Mouse (Mus musculus): ENCODE results near the gene Stap2.

Gene Stap2

DNA sequence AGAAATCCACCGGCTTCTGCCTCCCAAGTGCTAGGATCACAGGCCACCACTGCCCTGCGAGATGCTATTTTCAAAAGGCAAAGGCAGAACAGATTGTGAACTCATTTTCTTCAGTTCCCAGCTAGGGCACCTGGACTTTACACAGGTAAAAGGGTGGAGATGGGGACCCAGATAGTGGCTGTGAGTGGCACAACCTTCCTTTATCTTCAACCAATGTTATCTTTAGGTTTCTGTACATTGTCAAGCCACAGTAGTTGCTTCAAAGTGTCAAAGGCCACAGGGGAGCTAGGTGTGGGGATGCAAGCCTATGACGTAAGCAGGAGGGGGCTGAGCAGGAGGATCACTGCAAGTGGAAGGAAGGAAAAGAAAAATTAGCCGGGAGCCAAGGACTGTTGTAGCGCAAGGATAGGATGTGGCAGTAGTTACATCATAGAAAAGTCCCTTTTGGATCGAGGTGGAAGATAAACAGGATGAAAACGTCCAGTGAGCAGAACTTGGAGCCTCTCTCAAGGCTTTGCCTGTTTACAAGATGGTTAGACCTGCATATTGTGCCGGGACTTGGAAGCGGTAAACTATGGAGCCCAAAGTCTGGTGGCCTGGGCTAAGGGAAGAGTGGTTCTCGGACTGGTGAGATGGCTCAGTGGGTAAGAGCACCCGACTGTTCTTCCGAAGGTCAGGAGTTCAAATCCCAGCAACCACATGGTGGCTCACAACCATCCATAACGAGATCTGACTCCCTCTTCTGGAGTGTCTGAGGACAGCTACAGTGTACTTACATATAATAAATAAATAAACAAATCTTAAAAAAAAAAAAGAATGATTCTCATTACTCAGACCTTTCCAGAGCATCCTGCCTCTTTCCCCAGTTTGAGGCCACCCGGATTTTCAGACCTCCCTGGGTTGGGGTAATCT lies 2.3 kb upstream of the Stap2 start:
- no peak for DNase-seq (ENCODE audit: low read depth, low spot score)

DNA sequence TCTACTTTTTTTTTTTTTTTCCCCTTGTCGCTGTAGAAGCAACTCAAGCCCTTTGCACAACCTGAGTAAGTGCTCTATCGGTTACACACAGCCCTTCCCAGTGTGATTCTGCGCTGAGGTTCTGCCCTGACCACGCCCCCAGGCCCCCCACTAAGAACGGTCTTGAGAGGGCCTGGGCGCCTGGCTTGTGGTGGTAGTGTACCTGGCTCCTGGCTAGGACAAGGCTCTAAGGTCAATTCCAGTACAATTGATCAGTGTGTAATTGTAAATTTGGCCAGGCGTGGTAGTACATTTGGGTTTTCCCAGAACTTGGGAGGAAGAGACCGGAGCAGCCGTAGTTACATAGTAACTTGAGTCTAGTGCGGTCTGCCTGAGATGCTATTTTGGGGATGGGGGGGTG lies 1.6 kb upstream of the Stap2 start:
- no peak for DNase-seq (ENCODE audit: low read depth, low spot score)

DNA sequence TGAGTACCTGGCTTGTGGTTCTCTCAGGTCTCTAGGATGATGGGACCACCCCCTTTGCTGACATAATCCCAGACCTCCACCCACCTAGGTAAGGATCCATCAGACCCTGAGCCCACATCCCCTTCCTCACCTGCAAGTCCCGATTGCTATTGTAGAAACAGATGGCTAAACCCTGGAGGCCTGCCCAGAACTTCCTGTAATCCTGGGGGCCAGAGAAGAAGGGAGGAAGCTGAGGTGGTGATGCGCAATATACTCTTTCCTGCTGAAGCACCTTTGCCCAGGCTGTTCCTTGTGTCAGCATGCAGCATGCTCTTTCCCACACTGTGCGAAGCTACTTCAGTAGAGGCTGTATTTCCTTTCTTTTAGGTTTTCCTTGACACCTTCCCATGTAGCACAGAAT lies 2.4 kb downstream of the Stap2 start:
- DNase-seq (ENCODE audit: low read depth, low spot score), result no peak

DNA sequence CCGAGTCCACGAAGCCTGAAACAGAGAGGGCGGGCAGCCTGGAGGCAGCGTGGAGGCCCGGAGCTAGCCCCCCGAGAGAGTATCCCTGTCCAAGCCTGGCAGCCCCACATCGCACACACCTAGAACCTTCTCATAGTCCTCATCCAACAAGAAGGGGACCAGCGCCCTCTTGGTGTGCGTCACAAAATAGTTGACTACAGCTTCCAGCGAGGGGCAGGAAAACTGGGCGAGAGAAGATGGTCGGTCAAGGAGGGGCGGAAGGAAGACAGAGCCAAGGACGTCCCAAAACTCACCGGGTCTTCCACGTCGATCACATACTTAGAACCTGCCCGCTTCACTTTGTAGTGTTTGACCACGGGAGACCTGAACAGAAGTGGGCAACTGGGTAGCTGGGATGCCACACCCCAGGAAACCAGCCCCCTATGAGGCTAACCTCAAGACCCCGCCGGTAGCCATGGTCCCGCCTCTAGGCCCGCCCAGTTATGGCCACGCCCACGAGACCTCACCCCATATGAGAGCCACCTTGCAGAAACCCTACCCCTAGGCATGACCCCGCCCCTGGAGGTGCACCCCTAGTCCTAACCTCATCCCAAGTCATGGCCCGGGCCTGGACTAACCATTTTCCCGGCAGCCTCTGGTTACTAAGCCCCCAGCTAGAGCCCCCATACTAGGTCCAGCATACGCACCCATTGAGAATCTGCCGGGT lies 5.4 kb downstream of the Stap2 start:
- DNase-seq (ENCODE audit: low read depth, low spot score), result no peak

DNA sequence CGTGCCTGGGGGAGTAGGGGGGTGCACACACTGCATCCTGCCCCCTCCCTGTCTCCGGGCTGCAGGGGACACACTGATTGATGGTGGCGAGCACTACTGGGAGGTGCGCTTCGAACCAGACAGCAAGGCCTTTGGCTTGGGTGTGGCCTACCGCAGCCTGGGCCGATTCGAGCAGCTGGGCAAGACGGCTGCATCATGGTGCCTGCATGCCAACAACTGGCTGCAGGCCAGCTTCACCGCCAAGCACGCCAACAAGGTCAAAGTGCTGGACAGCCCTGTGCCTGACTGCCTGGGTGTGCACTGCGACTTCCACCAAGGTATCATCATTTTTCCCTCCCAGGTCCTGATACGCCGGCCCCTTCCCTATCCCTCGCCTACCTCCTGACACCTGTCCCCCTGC lies 9.4 kb downstream of the Stap2 start:
- no peak for DNase-seq (ENCODE audit: low read depth, low spot score)

DNA sequence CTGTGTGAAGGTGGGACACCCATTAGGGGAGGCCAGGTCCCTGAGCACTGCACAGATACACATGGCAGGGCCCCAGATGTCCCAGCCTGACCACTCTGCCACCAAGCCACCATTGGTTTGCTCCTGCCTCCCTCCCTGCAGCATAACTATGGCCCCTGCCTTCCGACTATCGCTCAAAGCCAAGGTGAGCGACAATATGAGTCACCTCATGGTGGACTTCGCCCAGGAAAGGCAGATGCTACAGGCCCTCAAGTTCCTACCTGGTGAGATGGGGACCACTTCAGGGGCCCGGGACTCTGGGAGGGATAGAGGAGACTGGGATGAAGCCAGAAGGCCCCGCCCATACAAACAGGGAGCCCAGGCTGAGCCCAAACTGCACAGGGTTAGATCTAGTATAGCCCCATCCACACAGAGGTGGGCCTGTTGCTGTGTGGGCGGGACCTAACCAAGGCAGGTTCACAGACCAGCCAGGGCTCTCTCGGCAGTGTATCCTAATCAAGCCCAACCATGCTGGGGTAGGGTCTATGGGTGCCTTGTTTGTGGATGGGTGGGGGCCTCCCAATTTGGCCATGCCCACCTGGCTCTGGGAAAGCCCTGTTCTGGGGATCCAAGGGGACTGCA lies 15.0 kb downstream of the Stap2 start:
- no peak for DNase-seq (ENCODE audit: low read depth, low spot score)

DNA sequence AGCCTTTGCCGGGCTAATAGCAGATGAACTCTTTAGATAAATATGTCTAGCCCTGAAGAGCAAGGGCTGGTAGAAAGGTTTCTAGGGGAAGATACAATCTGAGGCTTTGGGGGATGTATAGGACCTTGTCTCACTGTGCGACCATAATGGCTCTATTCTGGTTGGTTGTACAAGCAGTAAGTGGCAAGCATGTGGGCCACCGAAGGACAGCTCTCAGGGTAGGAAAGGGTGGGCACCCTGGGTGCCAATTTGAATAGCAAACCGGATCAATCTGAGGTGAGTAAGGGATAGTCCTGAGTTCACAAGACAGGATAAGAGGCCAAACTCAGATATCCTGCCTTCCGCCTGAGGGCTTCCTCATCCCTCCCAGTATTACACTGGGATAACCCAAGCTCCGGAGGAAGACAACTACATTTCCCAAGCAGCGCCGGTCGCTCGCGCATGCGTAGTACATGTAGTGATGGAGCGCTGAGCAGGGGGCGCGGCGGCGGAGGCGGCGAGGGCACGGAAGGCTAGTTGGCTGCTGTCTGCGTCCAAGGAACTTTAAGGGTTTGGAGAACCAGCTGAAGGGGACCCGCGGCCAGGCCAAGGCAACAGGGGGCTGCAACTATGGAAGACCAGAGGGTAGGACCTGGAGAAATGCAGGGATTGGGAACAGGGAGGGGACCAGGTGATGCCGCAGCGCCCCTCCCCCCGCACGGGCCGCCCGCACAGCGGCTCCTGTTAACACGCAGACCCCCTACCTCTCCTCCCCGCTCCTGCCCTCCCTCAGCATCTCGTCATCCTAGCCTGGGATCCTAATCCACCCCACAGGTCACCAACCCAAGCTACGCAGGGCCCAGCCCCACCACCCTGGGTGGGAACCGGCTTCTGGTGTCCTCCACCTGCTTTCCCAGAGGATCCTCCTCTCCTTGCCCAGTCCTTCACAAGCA lies 19.1 kb downstream of the Stap2 start, which contains the start of gene Fsd1:
TSS of gene Fsd1 (plus strand) at position 480 of the 932 bp plus-strand sequence.
- no peak for DNase-seq (ENCODE audit: low read depth, low spot score)

DNA sequence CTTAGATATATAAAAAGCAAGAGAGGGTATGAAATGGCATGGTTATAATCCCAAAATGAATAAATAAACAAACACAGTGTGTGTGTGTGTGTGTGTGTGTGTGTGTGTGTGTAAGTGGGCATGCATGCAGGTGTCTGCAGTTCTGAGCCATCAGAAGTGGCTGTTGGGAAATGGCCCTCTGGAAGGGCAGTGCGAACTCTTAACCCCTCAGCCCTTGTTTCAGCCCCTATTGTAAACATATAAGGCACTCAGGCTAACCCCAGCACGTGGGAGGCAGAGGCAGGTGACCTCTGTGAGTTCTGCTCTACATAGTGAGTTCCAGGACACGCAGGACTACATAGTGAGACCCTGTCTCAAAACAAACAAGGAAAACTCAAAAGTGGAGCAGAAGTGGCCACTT lies 28.1 kb downstream of the Stap2 start:
- no peak for DNase-seq (ENCODE audit: low read depth, low spot score)

DNA sequence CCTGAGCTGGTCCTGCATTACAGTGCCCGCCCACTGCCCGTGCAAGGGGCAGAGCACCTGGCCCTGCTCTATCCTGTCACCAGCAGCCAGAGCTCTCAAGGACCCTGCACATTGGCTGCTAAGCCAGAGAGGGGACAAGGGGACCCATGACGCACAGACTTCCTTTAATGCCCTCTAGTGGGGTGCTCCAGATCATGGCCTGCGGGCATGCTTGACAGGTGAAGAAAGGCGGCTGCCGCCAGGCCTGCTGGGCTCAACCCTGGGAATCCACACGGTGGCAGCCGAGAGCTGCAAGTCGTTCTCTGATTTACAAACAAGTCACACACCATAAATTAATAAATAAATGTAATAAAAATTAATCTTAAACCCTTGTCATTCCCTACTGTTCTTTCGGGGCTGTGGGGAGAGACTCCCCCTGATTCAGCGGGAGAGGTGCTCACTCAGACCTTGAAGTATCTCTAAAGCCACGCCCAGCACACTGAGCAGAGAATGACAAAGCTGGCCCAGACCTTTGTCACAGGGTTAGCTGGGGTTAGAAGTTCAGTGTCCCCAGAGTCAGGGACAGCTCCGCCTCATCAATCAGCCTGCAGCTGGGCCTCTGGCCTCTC lies 29.0 kb downstream of the Stap2 start:
- DNase-seq (ENCODE audit: low read depth, low spot score), result no peak

DNA sequence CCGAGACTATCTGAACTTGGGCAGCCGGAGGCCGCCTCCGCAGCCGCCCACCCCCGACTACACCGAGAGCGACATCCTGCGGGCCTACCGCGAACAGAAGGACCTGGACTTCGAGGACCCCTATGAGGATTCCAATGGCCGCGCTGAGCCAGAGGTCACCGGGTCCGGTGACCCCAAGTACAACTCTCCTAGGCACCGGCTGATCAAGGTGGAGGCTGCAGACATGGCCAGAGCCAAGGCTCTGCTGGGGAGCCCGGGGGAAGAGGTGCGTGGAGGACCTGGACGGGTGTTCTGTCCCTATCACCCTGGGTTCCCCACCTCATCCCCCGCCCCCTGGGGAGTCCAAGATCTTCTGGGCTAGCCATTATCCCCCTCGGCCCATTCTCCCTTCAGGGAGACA lies 33.9 kb downstream of the Stap2 start:
- no peak for DNase-seq (ENCODE audit: low read depth, low spot score)

DNA sequence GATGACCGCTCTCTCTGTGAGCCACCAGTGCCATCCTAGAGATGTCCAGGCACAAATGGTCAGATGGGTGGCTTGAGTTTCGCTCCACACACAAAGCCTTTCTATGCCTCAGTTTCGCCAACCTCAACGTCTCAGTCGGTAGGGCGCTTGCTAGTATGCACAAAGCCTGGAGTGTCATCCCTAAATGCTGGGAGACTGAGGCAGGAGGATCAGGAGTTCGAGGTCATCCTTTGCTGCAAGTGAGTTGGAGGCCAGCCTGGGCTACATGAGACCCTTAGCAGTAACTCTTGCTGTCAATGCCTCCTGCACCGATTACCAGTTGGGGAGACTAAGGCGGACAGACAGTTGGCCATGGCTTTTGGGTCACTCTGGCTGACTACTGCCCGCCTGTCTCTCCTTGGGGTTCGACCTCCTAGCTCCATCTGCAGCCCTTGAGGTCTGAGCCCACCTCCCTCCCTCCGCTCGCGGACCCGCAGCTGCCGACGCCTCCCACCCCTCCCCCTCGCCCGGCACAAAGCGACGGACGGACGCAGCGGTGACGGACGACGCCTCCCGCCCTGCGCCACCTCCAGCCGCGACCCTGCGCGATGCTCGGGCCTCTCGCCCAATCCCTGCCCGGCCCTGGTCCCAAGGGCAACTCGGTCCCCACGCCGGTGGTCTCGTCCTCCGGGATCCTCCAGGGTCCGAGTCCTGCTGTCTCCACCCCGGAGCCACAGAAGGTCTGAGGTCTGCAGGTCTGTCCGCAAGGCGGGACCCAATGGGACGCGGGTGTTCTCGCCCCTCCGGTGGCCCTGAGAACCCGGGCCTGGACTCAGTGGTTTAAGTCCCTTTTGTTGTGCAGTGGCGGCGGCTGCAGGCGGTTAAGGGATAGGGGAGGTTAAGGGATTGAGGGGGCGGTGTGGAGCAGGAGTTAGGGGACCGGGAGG lies 35.2 kb downstream of the Stap2 start, which contains the start of gene Shd:
TSS of gene Shd (plus strand) at position 502 of the 926 bp plus-strand sequence.
- DNase-seq (ENCODE audit: low read depth, low spot score), result no peak

DNA sequence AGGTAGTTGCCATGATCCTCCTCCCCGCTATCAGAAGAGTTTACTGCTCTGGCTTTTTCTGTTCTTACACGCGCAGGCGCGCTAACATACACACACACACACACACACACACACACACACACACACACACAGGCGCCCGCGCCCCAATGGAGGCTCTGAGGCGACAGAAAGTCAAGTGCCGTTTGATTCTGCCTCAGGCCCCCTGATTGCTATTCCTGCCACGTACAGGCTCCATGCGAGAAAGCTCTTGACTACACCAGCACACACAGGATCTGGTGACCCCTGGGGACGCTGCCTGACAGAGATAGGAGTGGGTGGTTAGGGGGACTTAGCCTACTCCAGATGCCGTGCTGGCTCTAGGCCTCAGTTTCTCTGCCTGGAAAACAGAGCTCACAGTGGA lies 35.8 kb downstream of the Stap2 start:
- no peak for DNase-seq (ENCODE audit: low read depth, low spot score)

DNA sequence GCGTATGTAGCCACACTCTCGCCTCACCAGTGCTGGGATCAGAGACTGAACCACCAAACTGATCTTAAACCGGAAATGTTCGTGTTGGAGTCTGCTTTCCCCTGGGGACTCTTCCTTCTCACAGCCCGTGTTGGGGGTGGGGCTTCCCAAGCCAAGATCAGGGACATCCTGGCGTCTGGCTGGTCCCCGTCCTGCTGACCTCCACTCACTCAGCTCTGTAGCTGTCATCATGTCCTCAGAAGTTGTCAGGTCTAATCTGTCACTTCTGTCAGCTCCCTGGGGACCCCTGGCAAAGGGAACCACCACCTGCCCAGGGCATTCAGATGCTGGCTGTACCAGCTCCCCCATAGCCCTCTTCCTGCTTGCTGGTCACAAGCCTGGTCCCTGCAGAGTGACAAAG lies 37.2 kb downstream of the Stap2 start:
- no peak for DNase-seq (ENCODE audit: low read depth, low spot score)

DNA sequence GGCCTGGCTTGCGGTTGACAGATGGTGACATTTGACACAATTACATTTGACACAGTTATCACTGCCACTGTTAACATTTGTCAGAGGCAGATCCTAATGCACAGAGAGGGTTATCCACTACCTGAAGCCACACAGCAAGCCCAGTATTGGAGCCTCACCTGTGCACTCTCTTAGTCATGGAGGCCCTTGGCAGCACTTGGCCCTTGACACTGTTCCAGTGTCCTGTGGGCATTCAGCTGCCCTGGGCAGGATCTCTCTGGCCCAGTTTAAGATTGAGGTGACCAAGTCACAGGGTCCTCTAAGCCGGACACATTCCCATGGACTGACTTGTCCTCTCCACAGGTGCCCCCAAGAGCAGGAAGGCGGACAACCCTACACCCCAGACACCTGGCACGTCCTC lies 38.2 kb downstream of the Stap2 start:
- DNase-seq (ENCODE audit: low read depth, low spot score), result no peak

DNA sequence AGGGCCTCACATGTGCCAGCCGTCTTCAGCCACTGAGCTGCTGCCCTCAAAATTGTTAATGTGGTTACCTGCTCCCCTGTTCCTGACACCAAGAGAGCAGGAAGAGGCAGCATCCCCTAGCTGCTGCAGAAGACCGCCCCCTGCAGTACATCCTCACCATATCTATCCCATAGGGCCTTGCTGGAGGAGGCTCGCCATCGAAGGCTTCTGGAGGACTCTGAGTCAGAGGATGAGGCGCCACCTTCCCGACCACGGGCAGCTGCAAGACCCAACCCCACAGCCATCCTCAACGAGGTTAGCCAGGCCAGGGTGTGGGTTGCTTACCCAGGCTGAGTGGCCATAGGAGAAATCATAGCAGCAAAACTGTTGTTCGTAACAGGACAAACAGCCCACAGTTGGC lies 40.4 kb downstream of the Stap2 start:
- DNase-seq (ENCODE audit: low read depth, low spot score), result no peak

DNA sequence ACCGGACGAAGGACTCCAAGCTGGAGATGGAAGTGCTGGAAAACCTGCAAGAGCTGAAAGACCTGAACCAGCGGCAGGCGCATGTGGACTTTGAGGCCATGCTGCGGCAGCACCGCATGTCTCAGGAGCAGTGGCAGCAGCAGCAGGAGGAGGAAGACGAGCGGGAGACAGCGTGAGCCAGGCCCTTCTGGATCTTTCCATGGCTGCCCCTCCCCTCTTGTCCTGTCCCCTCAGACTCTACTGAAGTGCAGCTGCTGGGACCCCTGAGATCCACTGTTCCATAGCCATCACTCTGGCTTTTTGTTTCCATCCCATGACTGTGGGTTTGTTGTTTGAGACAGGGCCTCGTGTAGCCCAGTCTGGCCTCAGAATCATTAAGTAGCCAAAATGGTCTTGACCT lies 40.9 kb downstream of the Stap2 start:
- no peak for DNase-seq (ENCODE audit: low read depth, low spot score)

DNA sequence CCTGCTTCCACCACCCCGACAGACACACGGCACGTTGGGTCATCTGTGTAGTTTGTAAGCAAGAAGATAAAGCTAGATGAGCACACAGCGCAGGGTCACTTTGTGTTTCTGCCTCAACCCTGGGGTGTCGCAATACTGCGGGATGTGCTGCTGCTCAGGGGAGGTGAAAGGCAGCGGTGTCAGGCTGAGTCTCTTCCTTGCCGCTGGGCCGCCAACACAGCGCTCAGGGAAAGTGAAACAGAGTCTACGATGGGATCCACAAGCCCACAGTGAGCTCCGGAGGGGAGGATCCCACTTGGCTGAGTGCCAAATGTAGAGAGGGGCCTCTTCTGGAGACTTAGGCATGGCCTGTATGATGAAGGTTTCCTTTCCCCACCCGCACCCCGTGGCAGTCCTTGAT lies 42.2 kb downstream of the Stap2 start:
- DNase-seq (ENCODE audit: low read depth, low spot score), result no peak

DNA sequence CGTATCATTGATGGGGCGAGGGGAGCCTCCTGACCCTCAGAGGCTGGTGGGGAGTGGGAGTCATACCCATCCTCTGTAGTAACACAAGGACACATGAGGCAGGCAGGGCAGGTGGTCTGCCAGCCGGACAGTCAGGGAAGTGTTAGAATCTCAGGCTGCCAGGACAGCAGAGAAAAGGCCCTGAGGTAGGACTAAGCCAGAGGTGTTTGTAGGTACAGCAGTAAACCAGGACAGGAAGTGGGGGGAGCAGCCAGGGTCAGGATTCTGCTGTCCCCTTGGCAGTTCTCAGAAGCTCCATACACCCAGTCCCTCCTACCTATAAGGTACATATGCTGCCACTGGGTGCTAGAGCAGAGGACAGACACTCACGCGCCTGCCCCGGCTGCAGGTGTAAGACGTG lies 43.8 kb downstream of the Stap2 start:
- DNase-seq (ENCODE audit: low read depth, low spot score), result no peak

DNA sequence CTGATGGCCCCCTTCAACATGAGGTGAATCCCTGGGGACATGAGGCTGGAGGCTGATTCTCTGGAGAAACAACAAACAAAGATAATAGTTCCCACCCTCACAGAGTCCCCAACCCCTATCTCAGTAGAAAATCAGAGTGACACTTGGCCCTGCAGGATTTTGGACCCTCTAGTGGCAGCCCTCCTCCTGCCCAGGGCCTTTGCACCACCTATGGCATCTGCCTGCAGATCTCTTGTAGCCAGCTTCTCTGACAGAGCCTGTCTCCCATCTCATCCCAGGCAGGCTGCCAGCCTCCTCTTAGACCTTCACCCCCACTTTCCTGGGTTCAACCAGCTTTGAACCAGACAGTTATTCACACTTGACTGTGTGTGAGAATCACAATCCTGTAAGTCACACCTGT lies 44.6 kb downstream of the Stap2 start:
- DNase-seq (ENCODE audit: low read depth, low spot score), result no peak
